Mouse (Mus musculus) cerebellum, adult 9-10 months (tissue): ENCODE measurements around the gene Gm35549.

Source experiments
- DNase-seq: peaks from one replicate; pipeline ENCODE4 v3.0.0; 2022

Gm35549 gene

GRCm38 (mm10) chr9:122823374-122824017 is 20.3 kb downstream of the Gm35549 start:
- DNase-seq = no peak

DNA sequence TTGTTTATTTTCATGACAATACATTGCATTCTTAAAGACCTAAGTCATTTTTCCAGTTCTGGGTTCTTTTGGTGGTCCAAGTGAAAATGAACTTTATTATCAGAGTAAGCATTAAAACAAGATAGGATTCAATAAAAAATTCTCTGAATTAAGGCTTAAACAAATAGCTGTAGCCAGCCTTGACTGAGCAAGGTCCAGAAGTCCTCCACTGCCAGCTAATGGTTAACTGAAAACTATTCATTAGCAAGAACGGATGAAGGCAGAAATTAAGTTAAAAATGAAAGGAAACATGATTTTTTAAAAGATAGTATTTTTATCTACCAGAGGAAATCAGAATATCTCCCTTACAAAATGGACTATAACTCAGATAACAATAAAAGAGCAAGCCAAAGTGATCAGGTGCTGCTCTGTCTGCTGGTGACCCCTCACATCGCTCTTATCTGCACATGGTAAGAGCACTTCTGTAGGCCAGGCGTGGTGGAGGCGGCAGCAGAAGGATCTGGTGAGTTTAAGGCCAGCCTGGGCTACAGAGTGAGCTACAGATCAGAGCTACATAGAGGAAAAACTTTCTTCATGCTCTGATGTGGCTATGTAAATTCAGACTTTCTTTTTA is 28.5 kb downstream of the Gm35549 start:
- no peak for DNase-seq

- DNase-seq = no peak
Observed at GRCm38 (mm10) chr9:122814775-122815174, 29.1 kb downstream of the Gm35549 start.

GRCm38 (mm10) chr9:122812386-122812785 is 31.4 kb downstream of the Gm35549 start:
- DNase-seq = peak; percentile 66

- no peak for DNase-seq
Observed at GRCm38 (mm10) chr9:122810212-122810611, 33.6 kb downstream of the Gm35549 start.

GRCm38 (mm10) chr9:122807186-122807585 is 36.6 kb downstream of the Gm35549 start:
- no peak for DNase-seq

GRCm38 (mm10) chr9:122805845-122806341 is 37.9 kb downstream of the Gm35549 start:
- no peak for DNase-seq

- DNase-seq = peak; percentile 93
Observed at GRCm38 (mm10) chr9:122805053-122805844, 38.6 kb downstream of the Gm35549 start, which contains the start of gene Tcaim. Gene Tcaim, plus strand, starts transcription at chr9:122805539.

DNA sequence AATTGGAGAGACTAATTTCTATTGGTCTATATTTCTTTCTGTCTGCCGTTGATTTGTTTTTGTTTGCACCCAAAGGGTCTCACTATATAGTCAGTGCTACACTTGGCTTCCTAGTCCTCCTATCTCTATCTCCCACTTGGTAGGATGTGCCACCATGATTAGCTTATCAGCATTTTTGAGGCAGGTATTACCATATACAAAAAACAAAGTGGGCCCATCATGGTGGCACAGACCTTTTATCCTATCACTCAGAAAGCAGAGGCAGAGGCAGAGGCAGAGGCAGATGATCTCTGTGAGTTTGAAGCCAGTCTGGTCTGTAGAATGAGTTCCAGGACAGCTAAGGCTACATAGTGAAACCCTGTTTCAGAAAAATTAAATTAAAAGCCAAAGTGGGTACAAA is 57.3 kb downstream of the Gm35549 start:
- no peak for DNase-seq

- DNase-seq = no peak
Observed at GRCm38 (mm10) chr9:122785231-122785630, 58.6 kb downstream of the Gm35549 start.
